Mouse (Mus musculus) layer of hippocampus, postnatal 36 days (tissue): ENCODE measurements at regions not wholly inside any gene's neighbourhood (a gene's known extent, or its start where the extent isn't known, plus 50 kb on each side); places are given as distances from the start of the nearest gene placed in this dataset.

Experiments used
- DNase-seq, 2 experiments: peaks; one replicate each; pipeline ENCODE4 v3.0.0; 2022

- DNase-seq, result no peak
Observed at GRCm38 (mm10) chr4:89396020-89396419, 85.2 kb upstream of the Cdkn2b start.

- DNase-seq, result no peak
Observed at GRCm38 (mm10) chr4:89395336-89395735, 84.5 kb upstream of the Cdkn2b start.

- DNase-seq, result no peak
Observed at GRCm38 (mm10) chr4:89393251-89393711, 82.4 kb upstream of the Cdkn2b start.

GRCm38 (mm10) chr4:89392791-89393190 is 82.0 kb upstream of the Cdkn2b start:
- no peak for DNase-seq

- DNase-seq, result no peak
Observed at GRCm38 (mm10) chr4:89391463-89392308, 80.8 kb upstream of the Cdkn2b start.

GRCm38 (mm10) chr4:89383548-89383947 is 72.7 kb upstream of the Cdkn2b start:
- no peak for DNase-seq

- no peak for DNase-seq
Observed at GRCm38 (mm10) chr4:89382434-89382976, 71.7 kb upstream of the Cdkn2b start.

GRCm38 (mm10) chr4:89381763-89382162 is 70.9 kb upstream of the Cdkn2b start:
- DNase-seq, result no peak

GRCm38 (mm10) chr4:89381077-89381476 is 70.2 kb upstream of the Cdkn2b start:
- no peak for DNase-seq

GRCm38 (mm10) chr4:89380330-89380945 is 69.6 kb upstream of the Cdkn2b start:
- DNase-seq, result no peak

GRCm38 (mm10) chr4:89379622-89380329 is 68.9 kb upstream of the Cdkn2b start:
- DNase-seq, result no peak

- DNase-seq, result no peak
Observed at GRCm38 (mm10) chr4:89372631-89373030, 61.8 kb upstream of the Cdkn2b start.

GRCm38 (mm10) chr4:89368850-89369524 is 58.1 kb upstream of the Cdkn2b start:
- peak in 1 of 2 experiments; percentile 8 for DNase-seq

- no peak for DNase-seq
Observed at GRCm38 (mm10) chr4:89366581-89367141, 55.8 kb upstream of the Cdkn2b start.

GRCm38 (mm10) chr4:89365875-89366274 is 55.0 kb upstream of the Cdkn2b start:
- DNase-seq, result no peak

GRCm38 (mm10) chr4:89363150-89363683 is 52.4 kb upstream of the Cdkn2b start:
- DNase-seq, result no peak

- DNase-seq, result no peak
Observed at GRCm38 (mm10) chr4:89362650-89363049, 51.8 kb upstream of the Cdkn2b start.

- DNase-seq, result no peak
Observed at GRCm38 (mm10) chr4:89361316-89361715, 50.5 kb upstream of the Cdkn2b start.
